Comparison of ENCODE assay signal across 21 mouse cellular contexts in the genomic region with DNA sequence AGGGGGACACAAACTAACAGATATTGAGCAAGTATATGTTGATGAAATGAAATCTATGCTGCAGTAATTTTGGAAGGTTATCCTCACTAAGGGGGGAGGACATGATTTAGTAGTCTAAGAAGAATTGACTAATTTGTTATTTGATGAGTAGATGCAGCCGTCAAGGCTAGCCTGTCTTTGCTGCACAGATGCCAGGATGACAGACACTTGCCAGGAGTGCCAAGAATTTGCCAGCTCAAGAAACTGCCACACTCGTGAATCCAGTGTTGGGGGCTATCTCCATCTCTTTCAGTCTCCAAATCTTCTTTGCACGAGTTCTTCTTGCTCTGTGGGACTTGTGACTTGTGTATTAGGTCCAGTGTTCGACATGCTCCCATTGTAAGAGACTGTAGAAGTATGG.
DNase-seq lines count a peak whose midpoint lies in the region.
"Had no signal": no experiment of that assay in that cellular context is flagged by ENCODE, and none has a peak within 500 bp of the region (broad histone marks: within the 10 kb centered on the region; RNA-seq: fewer than 3 reads in every experiment).

No protein-coding gene starts in this region.

- H3K4me3 ChIP-seq in brown adipose tissue, adult 24 weeks (ENCODE audit: insufficient read depth, low read depth, low read length): no peak overlapping the region
- H3K4me3 ChIP-seq: embryonic facial prominence, embryonic 12.5 days; embryonic facial prominence, embryonic 15.5 days; heart, adult 2 months; heart, embryonic 10.5 days; heart, embryonic 13.5 days had no signal

- H3K4me1 ChIP-seq in brown adipose tissue, adult 24 weeks (ENCODE audit: control insufficient read depth, insufficient read depth, insufficient read length, low read length): peaks cover 21% of the 10 kb centered on the region
- H3K4me1 ChIP-seq: embryonic facial prominence, embryonic 12.5 days; embryonic facial prominence, embryonic 15.5 days had no signal

- H3K27ac ChIP-seq in brown adipose tissue, adult 24 weeks (replicated peaks; ENCODE audit: low read depth, low read length): peak overlapping the region; percentile 95
- H3K27ac ChIP-seq: embryonic facial prominence, embryonic 12.5 days; embryonic facial prominence, embryonic 15.5 days; heart, adult 2 months; heart, embryonic 10.5 days; heart, embryonic 13.5 days; hindbrain, embryonic 14.5 days; hindbrain, postnatal 0 days had no signal

- peak; percentile 29 for DNase-seq in adrenal gland, postnatal 14 days
- DNase-seq in adrenal gland, adult 8-10 months: no peak
- DNase-seq in layer of hippocampus, adult 9-11 months: peak; percentile 4
- no peak for DNase-seq in layer of hippocampus, postnatal 10 days (ENCODE audit: low spot score in 2 of 2)
- DNase-seq in urinary bladder, adult 2 months (ENCODE audit: low spot score): no peak
- DNase-seq: cerebellum, adult 11 months; cerebellum, adult 2 months; cerebellum, adult 9-11 months; cerebellum, postnatal 25 days; forebrain, postnatal 0 days; gastrocnemius, postnatal 36 days; heart, adult 2 months; heart, postnatal 14 days; heart, postnatal 4 days had no signal

Comparison
In these comparisons a context has a peak if more than half of its experiments do, and no peak if none do; other contexts are left out.
1. DNase-seq: peak in adrenal gland, postnatal 14 days (single experiment) and layer of hippocampus, adult 9-11 months (single experiment); none in adrenal gland, adult 8-10 months (single experiment), layer of hippocampus, postnatal 10 days (0 of 2) and urinary bladder, adult 2 months (single experiment).